10 mouse cellular contexts compared by ENCODE assay signal in the genomic region with DNA sequence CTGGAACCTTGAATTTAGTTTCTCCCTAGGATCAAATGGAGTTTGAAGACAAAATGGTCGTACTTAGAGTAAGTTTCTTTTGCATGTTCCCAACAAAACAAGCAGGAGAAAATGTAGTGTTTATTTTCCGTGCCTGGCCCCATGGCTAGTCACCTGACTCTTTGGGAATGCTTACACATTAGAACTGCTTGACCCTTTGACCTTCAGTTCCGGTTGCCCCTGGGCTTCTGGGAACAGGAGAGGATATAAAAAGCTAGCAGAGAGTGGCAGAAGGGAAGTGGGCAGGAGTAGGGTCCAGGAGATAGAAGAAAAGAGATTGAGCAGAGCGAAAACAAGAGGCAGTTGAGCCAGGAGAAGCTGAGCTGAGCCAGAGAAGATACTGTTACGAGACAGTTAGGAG. TPM values are rescaled to one million over a fixed set of nuclear protein-coding genes. Genes with fewer than 3 reads are reported as not detected.
DNase-seq lines count a peak whose midpoint lies in the region; ATAC-seq and TF ChIP-seq lines count a peak whose summit lies in the region.
"Had no signal": no experiment of that assay in that cellular context is flagged by ENCODE, and none has a peak within 500 bp of the region (broad histone marks: within the 10 kb centered on the region; RNA-seq: fewer than 3 reads in every experiment).

No protein-coding gene starts in this region.

- no peaks in the 10 kb centered on the region; the same call in 1 of the 2 replicates for H3K9me3 ChIP-seq in hindbrain, embryonic 11.5 days (ENCODE audit: control insufficient read depth, low read length)
- H3K9me3 ChIP-seq in hindbrain, postnatal 0 days (ENCODE audit: low read length) = no peaks in the 10 kb centered on the region
- H3K9me3 ChIP-seq in heart, embryonic 12.5 days (replicated peaks) = peaks cover 14% of the 10 kb centered on the region
- no peaks in the 10 kb centered on the region; the same call in 1 of the 2 replicates for H3K9me3 ChIP-seq in liver, embryonic 11.5 days (ENCODE audit: control insufficient read depth, low read length)

- no peak overlapping the region for H3K9ac ChIP-seq in hindbrain, embryonic 11.5 days (ENCODE audit: low read depth, low read length)
- H3K9ac ChIP-seq in hindbrain, postnatal 0 days (replicated peaks; ENCODE audit: low read length) = no peak overlapping the region
- no peak overlapping the region for H3K9ac ChIP-seq in heart, embryonic 12.5 days
- H3K9ac ChIP-seq in liver, embryonic 11.5 days (ENCODE audit: low read depth, low read length) = no peak overlapping the region

- no peaks in the 10 kb centered on the region for H3K27me3 ChIP-seq in hindbrain, embryonic 11.5 days (ENCODE audit: control insufficient read depth, insufficient read depth, low read length)
- no peaks in the 10 kb centered on the region for H3K27me3 ChIP-seq in hindbrain, postnatal 0 days (ENCODE audit: insufficient read depth, low read length)
- 0 out of 2 replicates have a peak, but pooled peaks cover 3% of the 10 kb centered on the region for H3K27me3 ChIP-seq in heart, embryonic 12.5 days (replicated peaks)
- H3K27me3 ChIP-seq in liver, embryonic 11.5 days (replicated peaks; ENCODE audit: control insufficient read depth, insufficient read depth, low read length) = no peaks in the 10 kb centered on the region

- no peak overlapping the region for H3K27ac ChIP-seq in hindbrain, embryonic 11.5 days (ENCODE audit: low read depth, low read length)
- H3K27ac ChIP-seq in hindbrain, postnatal 0 days = no peak overlapping the region
- peak overlapping the region; percentile 28 for H3K27ac ChIP-seq in bone marrow macrophage, adult 2 months (ENCODE audit: insufficient read depth, low read depth, low read length)
- H3K27ac ChIP-seq in heart, embryonic 12.5 days (ENCODE audit: poor library complexity, severe bottlenecking) = peak overlapping the region; percentile 36; the same call in 1 of the 2 replicates
- H3K27ac ChIP-seq in liver, embryonic 11.5 days (ENCODE audit: low read depth, low read length) = no peak overlapping the region

- WGBS in hindbrain, embryonic 11.5 days = 44% methylated on average over 5 of the region's 5 CpGs
- 62% methylated on average over 5 of the region's 5 CpGs for WGBS in hindbrain, postnatal 0 days
- WGBS in heart, embryonic 12.5 days = 24% methylated on average over 5 of the region's 5 CpGs
- 38% methylated on average over 5 of the region's 5 CpGs for WGBS in liver, embryonic 11.5 days

- no peak for TF ChIP-seq POLR2A in bone marrow macrophage, adult 2 months (IDR thresholded peaks at IDR 0.05; ENCODE audit: borderline replicate concordance, low read depth, low read length)

- DNase-seq in hindbrain, embryonic 11.5 days (ENCODE audit: low spot score) = peak; percentile 25
- no peak for DNase-seq in hindbrain, postnatal 0 days (ENCODE audit: low spot score)
- no peak for DNase-seq in liver, embryonic 11.5 days (ENCODE audit: low spot score)
- DNase-seq in frontal cortex, postnatal 10 days (ENCODE audit: low spot score in 2 of 2) = no peak
- no peak for DNase-seq in urinary bladder, postnatal 4 days (ENCODE audit: low spot score in 2 of 2)
- no peak for DNase-seq in urinary bladder, postnatal 14 days (ENCODE audit: low spot score)
- DNase-seq: cerebellum, postnatal 10 days; gastrocnemius, postnatal 25 days had no signal

- no peak for ATAC-seq in hindbrain, embryonic 11.5 days (ENCODE audit: low FRiP score)
- ATAC-seq in hindbrain, postnatal 0 days = no peak
- ATAC-seq in heart, embryonic 12.5 days (ENCODE audit: insufficient number of reproducible peaks, low FRiP score) = no peak
- ATAC-seq in liver, embryonic 11.5 days (replicated peaks; ENCODE audit: low FRiP score) = 0 out of 2 replicates have a peak, but pooled peaks have one; percentile 36

- TF ChIP-seq CTCF in hindbrain, postnatal 0 days (IDR thresholded peaks at IDR 0.05; ENCODE audit: low read depth) = no peak
- TF ChIP-seq CTCF in bone marrow macrophage, adult 2 months (IDR thresholded peaks at IDR 0.05; ENCODE audit: low read depth, low read length) = no peak

- no peak overlapping the region for H3K4me3 ChIP-seq in hindbrain, embryonic 11.5 days (ENCODE audit: low read depth, low read length)
- no peak overlapping the region for H3K4me3 ChIP-seq in hindbrain, postnatal 0 days (ENCODE audit: low read length)
- H3K4me3 ChIP-seq in bone marrow macrophage, adult 2 months (ENCODE audit: insufficient read depth, low read length) = no peak overlapping the region
- H3K4me3 ChIP-seq in heart, embryonic 12.5 days = no peak overlapping the region
- H3K4me3 ChIP-seq in liver, embryonic 11.5 days (ENCODE audit: low read depth, low read length) = no peak overlapping the region

- no peaks in the 10 kb centered on the region for H3K4me1 ChIP-seq in hindbrain, embryonic 11.5 days (replicated peaks; ENCODE audit: control insufficient read depth, insufficient read depth, low read length)
- H3K4me1 ChIP-seq in hindbrain, postnatal 0 days (ENCODE audit: insufficient read depth, low read length) = no peaks in the 10 kb centered on the region
- H3K4me1 ChIP-seq in bone marrow macrophage, adult 2 months (ENCODE audit: control insufficient read depth, insufficient read depth, low read length) = peaks cover 45% of the 10 kb centered on the region
- peaks cover 10% of the 10 kb centered on the region for H3K4me1 ChIP-seq in heart, embryonic 12.5 days (replicated peaks)
- H3K4me1 ChIP-seq in liver, embryonic 11.5 days (replicated peaks; ENCODE audit: control insufficient read depth, insufficient read depth, low read length) = peaks cover 10% of the 10 kb centered on the region

- no peak overlapping the region for H3K4me2 ChIP-seq in hindbrain, embryonic 11.5 days (replicated peaks; ENCODE audit: low read depth, low read length)
- no peak overlapping the region for H3K4me2 ChIP-seq in hindbrain, postnatal 0 days (ENCODE audit: low read depth, low read length)
- no peak overlapping the region for H3K4me2 ChIP-seq in heart, embryonic 12.5 days
- H3K4me2 ChIP-seq in liver, embryonic 11.5 days = no peak overlapping the region

- no peaks in the 10 kb centered on the region for H3K36me3 ChIP-seq in hindbrain, embryonic 11.5 days (ENCODE audit: control insufficient read depth, insufficient read depth, low read length)
- H3K36me3 ChIP-seq in hindbrain, postnatal 0 days (ENCODE audit: insufficient read depth, low read length) = no peaks in the 10 kb centered on the region
- H3K36me3 ChIP-seq in heart, embryonic 12.5 days = no peaks in the 10 kb centered on the region
- H3K36me3 ChIP-seq in liver, embryonic 11.5 days (ENCODE audit: control insufficient read depth, insufficient read depth, low read length) = no peaks in the 10 kb centered on the region

RNA-seq across cellular contexts. Expression of a gene that starts 8.0 kb away (rescaled TPM):
- 7.9 and 9.1 TPM in 2 replicates for polyA plus RNA-seq in hindbrain, embryonic 11.5 days (2014; fragmentation: Nextera tagmentation; extraction: Ambion mirVana)
- 21.1 and 25.0 TPM in 2 replicates for total RNA-seq in hindbrain, postnatal 0 days (2014; rRNA removed)
- 9.1 and 9.4 TPM in 2 replicates for polyA plus RNA-seq in hindbrain, postnatal 0 days (2015; fragmentation: Nextera tagmentation; extraction: Ambion mirVana)
- polyA plus RNA-seq in bone marrow macrophage, adult 2 months (2012; ENCODE audit: insufficient read depth, insufficient read length, missing spikeins) = 21.3 and 23.1 TPM in 2 replicates
- 11.9 and 13.0 TPM in 2 replicates for polyA plus RNA-seq in heart, embryonic 12.5 days (2016; fragmentation: Nextera tagmentation; extraction: Ambion mirVana)
- polyA plus RNA-seq in liver, embryonic 11.5 days (2014; fragmentation: Nextera tagmentation; extraction: Ambion mirVana) = 13.8 and 14.4 TPM in 2 replicates

RNA-seq across cellular contexts. Expression of a gene that starts 14.1 kb away (rescaled TPM):
- 0.04 and 0.11 TPM in 2 replicates for polyA plus RNA-seq in hindbrain, embryonic 11.5 days (2014; fragmentation: Nextera tagmentation; extraction: Ambion mirVana)
- 0.47 TPM in 1 of 2 replicates, not detected in the other for total RNA-seq in hindbrain, postnatal 0 days (2014; rRNA removed)
- polyA plus RNA-seq in hindbrain, postnatal 0 days (2015; fragmentation: Nextera tagmentation; extraction: Ambion mirVana) = 0.11 and 0.18 TPM in 2 replicates
- 18.4 and 18.5 TPM in 2 replicates for polyA plus RNA-seq in bone marrow macrophage, adult 2 months (2012; ENCODE audit: insufficient read depth, insufficient read length, missing spikeins)
- 0.85 and 1.1 TPM in 2 replicates for polyA plus RNA-seq in heart, embryonic 12.5 days (2016; fragmentation: Nextera tagmentation; extraction: Ambion mirVana)
- 1.3 and 1.8 TPM in 2 replicates for polyA plus RNA-seq in liver, embryonic 11.5 days (2014; fragmentation: Nextera tagmentation; extraction: Ambion mirVana)

RNA-seq across cellular contexts. Expression of a gene that starts 29.5 kb away (rescaled TPM):
- polyA plus RNA-seq in hindbrain, embryonic 11.5 days (2014; fragmentation: Nextera tagmentation; extraction: Ambion mirVana) = 0.46 and 1.3 TPM in 2 replicates
- 1.4 and 1.9 TPM in 2 replicates for total RNA-seq in hindbrain, postnatal 0 days (2014; rRNA removed)
- 0.93 and 1.5 TPM in 2 replicates for polyA plus RNA-seq in hindbrain, postnatal 0 days (2015; fragmentation: Nextera tagmentation; extraction: Ambion mirVana)
- polyA plus RNA-seq in bone marrow macrophage, adult 2 months (2012; ENCODE audit: insufficient read depth, insufficient read length, missing spikeins) = 463 and 511 TPM in 2 replicates
- 1.1 and 1.8 TPM in 2 replicates for polyA plus RNA-seq in heart, embryonic 12.5 days (2016; fragmentation: Nextera tagmentation; extraction: Ambion mirVana)
- polyA plus RNA-seq in liver, embryonic 11.5 days (2014; fragmentation: Nextera tagmentation; extraction: Ambion mirVana) = 2.8 and 3.4 TPM in 2 replicates

RNA-seq across cellular contexts. Expression of a gene that starts 43.5 kb away (rescaled TPM):
- polyA plus RNA-seq in hindbrain, embryonic 11.5 days (2014; fragmentation: Nextera tagmentation; extraction: Ambion mirVana) = 11.0 and 13.8 TPM in 2 replicates
- 56.0 and 71.3 TPM in 2 replicates for total RNA-seq in hindbrain, postnatal 0 days (2014; rRNA removed)
- polyA plus RNA-seq in hindbrain, postnatal 0 days (2015; fragmentation: Nextera tagmentation; extraction: Ambion mirVana) = 74.1 and 78.4 TPM in 2 replicates
- 11.7 and 14.0 TPM in 2 replicates for polyA plus RNA-seq in bone marrow macrophage, adult 2 months (2012; ENCODE audit: insufficient read depth, insufficient read length, missing spikeins)
- polyA plus RNA-seq in heart, embryonic 12.5 days (2016; fragmentation: Nextera tagmentation; extraction: Ambion mirVana) = 11.0 and 12.1 TPM in 2 replicates
- polyA plus RNA-seq in liver, embryonic 11.5 days (2014; fragmentation: Nextera tagmentation; extraction: Ambion mirVana) = 9.3 and 10.6 TPM in 2 replicates

RNA-seq across cellular contexts. Expression of a gene that starts 55.0 kb away (rescaled TPM):
- polyA plus RNA-seq in hindbrain, embryonic 11.5 days (2014; fragmentation: Nextera tagmentation; extraction: Ambion mirVana) = 122 and 135 TPM in 2 replicates
- 76.6 and 81.3 TPM in 2 replicates for total RNA-seq in hindbrain, postnatal 0 days (2014; rRNA removed)
- 77.5 and 84.6 TPM in 2 replicates for polyA plus RNA-seq in hindbrain, postnatal 0 days (2015; fragmentation: Nextera tagmentation; extraction: Ambion mirVana)
- 16.1 and 20.3 TPM in 2 replicates for polyA plus RNA-seq in bone marrow macrophage, adult 2 months (2012; ENCODE audit: insufficient read depth, insufficient read length, missing spikeins)
- polyA plus RNA-seq in heart, embryonic 12.5 days (2016; fragmentation: Nextera tagmentation; extraction: Ambion mirVana) = 18.2 and 21.5 TPM in 2 replicates
- polyA plus RNA-seq in liver, embryonic 11.5 days (2014; fragmentation: Nextera tagmentation; extraction: Ambion mirVana) = 14.2 and 17.7 TPM in 2 replicates

Comparison
In these comparisons a context has a peak if more than half of its experiments do, and no peak if none do; other contexts are left out.
1. H3K27ac ChIP-seq: peak in bone marrow macrophage, adult 2 months (single experiment) and heart, embryonic 12.5 days (single experiment); none in hindbrain, embryonic 11.5 days (single experiment), hindbrain, postnatal 0 days (single experiment) and liver, embryonic 11.5 days (single experiment).
2. RNA of a gene that starts 29.5 kb away (polyA plus RNA-seq): 463 to 511 TPM in bone marrow macrophage, adult 2 months; 2.8 to 3.4 TPM in liver, embryonic 11.5 days, 0.93 to 1.5 TPM in hindbrain, postnatal 0 days, 0.46 to 1.3 TPM in hindbrain, embryonic 11.5 days and 1.1 to 1.8 TPM in heart, embryonic 12.5 days; every median in the first group is over 100 times any median in the second.